Mouse (Mus musculus) liver, embryonic 11.5 days (tissue): Measurements from ENCODE around the gene Wdr75. TPM values are rescaled to one million over a fixed set of nuclear protein-coding genes. Genes with fewer than 3 reads are reported as not detected.
A peak's percentile ranks its signal among the peaks of the same experiment; 100 is the strongest.

Source experiments
- ATAC-seq: fragments of 200-750 bp; cut with Nextera tagmentation; replicated peaks from 2 replicates; pipeline ENCODE4 v1.8.0; 2017; ENCODE audit warnings: moderate number of reproducible peaks, mild to moderate bottlenecking, moderate TSS enrichment, moderate library complexity; ENCODE audit not compliant: low FRiP score
- DNase-seq: peaks from one replicate; pipeline ENCODE4 v3.0.0-alpha.2; 2017; ENCODE audit warnings: low spot score
- H3K27ac ChIP-seq: fragments of 300-500 bp; sonication (generic); 2 replicates; pipeline ENCODE4 v1.5.1; 2014; ENCODE audit warnings: mild to moderate bottlenecking, low read depth, low read length, control low read depth
- H3K27me3 ChIP-seq: fragments of 300-500 bp; sonication (generic); replicated peaks from 2 replicates; pipeline ENCODE4 v1.6.1; 2014; ENCODE audit warnings: low read length, mixed read lengths; ENCODE audit not compliant: control insufficient read depth, insufficient read depth
- H3K36me3 ChIP-seq: fragments of 300-500 bp; sonication (generic); 2 replicates; pipeline ENCODE4 v1.6.1; 2014; ENCODE audit warnings: mild to moderate bottlenecking, low read length, moderate library complexity, mixed read lengths; ENCODE audit not compliant: control insufficient read depth, insufficient read depth
- H3K4me1 ChIP-seq: fragments of 300-500 bp; sonication (generic); replicated peaks from 2 replicates; pipeline ENCODE4 v1.6.1; 2014; ENCODE audit warnings: low read length, mixed read lengths; ENCODE audit not compliant: control insufficient read depth, insufficient read depth
- H3K4me2 ChIP-seq: fragments of 300-500 bp; sonication (generic); 2 replicates; pipeline ENCODE4 v1.6.1; 2014; ENCODE audit warnings: mild to moderate bottlenecking, control low read depth, moderate library complexity
- H3K4me3 ChIP-seq: fragments of 300-500 bp; sonication (generic); 2 replicates; pipeline ENCODE4 v1.5.1; 2014; ENCODE audit warnings: low read depth, low read length, control low read depth
- H3K9ac ChIP-seq: fragments of 300-500 bp; sonication (generic); 2 replicates; pipeline ENCODE4 v1.6.1; 2014; ENCODE audit warnings: low read depth, low read length, control low read depth
- H3K9me3 ChIP-seq: fragments of 300-500 bp; sonication (generic); 2 replicates; pipeline ENCODE4 v1.6.1; 2016; ENCODE audit warnings: low read length, inconsistent platforms, mixed read lengths; ENCODE audit not compliant: control insufficient read depth
- WGBS: fragments of 180-500 bp; shearing (Covaris S2); extraction: QIAGEN DNeasy Blood & Tissue Kit; methylation state at CpG from one replicate; pipeline ENCODE4 v1.1.7; 2014; 5-methylcytosine and 5-hydroxymethylcytosine counted together
- polyA plus RNA-seq: library from polyadenylated mRNA; unstranded; fragments of >200 nt; fragmentation: Nextera tagmentation; extraction: Ambion mirVana; gene quantifications from 2 replicates; pipeline ENCODE4 v1.2.1, GENCODE M21; 2014

The Wdr75 gene
- polyA plus RNA-seq, 1 experiment from 2014 or later, result 114 TPM

GRCm38 (mm10) chr1:45861162-45861561, 66.2 kb downstream of the Wdr75 start:
- H3K27ac ChIP-seq, result no peak overlapping the region

GRCm38 (mm10) chr1:45863641-45864040, 68.7 kb downstream of the Wdr75 start:
- Histone ChIP-seq H3K36me3 (no peaks in the 10 kb centered on the region), H3K4me3 (no peak overlapping the region), H3K9me3 (no peaks in the 10 kb centered on the region), H3K9ac (no peak overlapping the region), H3K4me1 (peaks cover 6% of the 10 kb centered on the region), H3K27me3 (no peaks in the 10 kb centered on the region), H3K4me2 (no peak overlapping the region), H3K27ac (no peak overlapping the region)
- WGBS, result 84% methylated on average over 3 of the region's 3 CpGs
- DNase-seq (no peak), ATAC-seq (no peak)

More at GRCm38 (mm10) chr1:45861162-45861561, 66.2 kb downstream of the Wdr75 start:
- H3K4me2 ChIP-seq, result no peak overlapping the region
- H3K4me3 ChIP-seq, result no peak overlapping the region
- H3K36me3 ChIP-seq, result no peaks in the 10 kb centered on the region
- H3K9me3 ChIP-seq, result no peaks in the 10 kb centered on the region
- no peak overlapping the region for H3K9ac ChIP-seq
- H3K27me3 ChIP-seq, result no peaks in the 10 kb centered on the region
- no peak for DNase-seq
- peaks cover 3% of the 10 kb centered on the region for H3K4me1 ChIP-seq
- no peak for ATAC-seq

- peak overlapping the region; percentile 8; the same call in 1 of the 2 replicates for H3K27ac ChIP-seq
- WGBS, result 58% methylated on average over 4 of the region's 4 CpGs
- H3K4me1 ChIP-seq, result peaks cover 6% of the 10 kb centered on the region
These were observed 69.6 kb downstream of the Wdr75 start for GRCm38 (mm10) chr1:45864564-45865014.

GRCm38 (mm10) chr1:45865316-45865715, 70.3 kb downstream of the Wdr75 start:
- Histone ChIP-seq H3K9me3 (no peaks in the 10 kb centered on the region), H3K4me1 (peaks cover 6% of the 10 kb centered on the region), H3K4me2 (no peak overlapping the region), H3K36me3 (no peaks in the 10 kb centered on the region), H3K4me3 (no peak overlapping the region), H3K27ac (0 out of 2 replicates have a peak overlapping the region, but pooled peaks have one; percentile 13), H3K9ac (no peak overlapping the region), H3K27me3 (no peaks in the 10 kb centered on the region)
- 26% methylated on average over 1 of the region's 1 CpGs for WGBS
- DNase-seq (no peak), ATAC-seq (no peak)

More at GRCm38 (mm10) chr1:45864564-45865014, 69.6 kb downstream of the Wdr75 start:
- H3K36me3 ChIP-seq, result no peaks in the 10 kb centered on the region
- H3K9me3 ChIP-seq, result no peaks in the 10 kb centered on the region
- no peak overlapping the region for H3K9ac ChIP-seq
- H3K4me3 ChIP-seq, result no peak overlapping the region
- DNase-seq (no peak), ATAC-seq (no peak)
- H3K27me3 ChIP-seq, result no peaks in the 10 kb centered on the region
- H3K4me2 ChIP-seq, result no peak overlapping the region

- no peak overlapping the region for H3K4me2 ChIP-seq
- DNase-seq (no peak), ATAC-seq (no peak)
- no peak overlapping the region for H3K4me3 ChIP-seq
- no peaks in the 10 kb centered on the region for H3K27me3 ChIP-seq
- WGBS, result 38% methylated on average over 5 of the region's 5 CpGs
- no peaks in the 10 kb centered on the region for H3K9me3 ChIP-seq
- H3K9ac ChIP-seq, result no peak overlapping the region
- no peak overlapping the region; the same call in 1 of the 2 replicates for H3K27ac ChIP-seq
- H3K36me3 ChIP-seq, result no peaks in the 10 kb centered on the region
- peaks cover 6% of the 10 kb centered on the region for H3K4me1 ChIP-seq
These were observed 70.8 kb downstream of the Wdr75 start for GRCm38 (mm10) chr1:45865727-45866126.

- ATAC-seq (no peak), DNase-seq (no peak)
- Histone ChIP-seq H3K27ac (no peak overlapping the region; the same call in 1 of the 2 replicates), H3K9ac (no peak overlapping the region), H3K4me2 (no peak overlapping the region), H3K36me3 (no peaks in the 10 kb centered on the region), H3K4me3 (no peak overlapping the region), H3K9me3 (no peaks in the 10 kb centered on the region), H3K4me1 (peaks cover 6% of the 10 kb centered on the region), H3K27me3 (no peaks in the 10 kb centered on the region)
- WGBS, result 60% methylated on average over 3 of the region's 3 CpGs
These were observed 71.5 kb downstream of the Wdr75 start for GRCm38 (mm10) chr1:45866288-45867018.

GRCm38 (mm10) chr1:45868050-45868449, 73.1 kb downstream of the Wdr75 start:
- no peak overlapping the region for H3K9ac ChIP-seq
- no peaks in the 10 kb centered on the region for H3K36me3 ChIP-seq
- no peak for DNase-seq
- peaks cover 6% of the 10 kb centered on the region for H3K4me1 ChIP-seq
- H3K4me2 ChIP-seq, result no peak overlapping the region
- ATAC-seq, result no peak
- H3K4me3 ChIP-seq, result no peak overlapping the region
- H3K9me3 ChIP-seq, result no peaks in the 10 kb centered on the region
- 73% methylated on average over 1 of the region's 1 CpGs for WGBS
- no peaks in the 10 kb centered on the region for H3K27me3 ChIP-seq
- no peak overlapping the region for H3K27ac ChIP-seq

GRCm38 (mm10) chr1:45868479-45869137, 73.6 kb downstream of the Wdr75 start:
- H3K4me1 ChIP-seq, result peaks cover 10% of the 10 kb centered on the region
- 65% methylated on average over 3 of the region's 3 CpGs for WGBS
- ATAC-seq (no peak), DNase-seq (no peak)
- no peak overlapping the region for H3K9ac ChIP-seq
- no peaks in the 10 kb centered on the region for H3K27me3 ChIP-seq
- peak overlapping the region; percentile 29; the same call in 1 of the 2 replicates for H3K27ac ChIP-seq
- no peak overlapping the region for H3K4me2 ChIP-seq
- no peak overlapping the region for H3K4me3 ChIP-seq
- H3K9me3 ChIP-seq, result no peaks in the 10 kb centered on the region
- H3K36me3 ChIP-seq, result no peaks in the 10 kb centered on the region
